Mouse (Mus musculus) bone marrow macrophage, adult 2 months (primary cell): Measurements from ENCODE around the gene Dync2h1.

Source experiments
- CTCF ChIP-seq: IDR thresholded peaks from 2 replicates; pipeline ENCODE4 v1.5.1; 2012; ENCODE audit warnings: low read depth, mild to moderate bottlenecking, low read length, moderate library complexity
- POLR2A ChIP-seq: IDR thresholded peaks from 2 replicates; pipeline ENCODE4 v1.6.1; 2012; ENCODE audit warnings: mild to moderate bottlenecking, low read depth, low read length, borderline replicate concordance

DNA sequence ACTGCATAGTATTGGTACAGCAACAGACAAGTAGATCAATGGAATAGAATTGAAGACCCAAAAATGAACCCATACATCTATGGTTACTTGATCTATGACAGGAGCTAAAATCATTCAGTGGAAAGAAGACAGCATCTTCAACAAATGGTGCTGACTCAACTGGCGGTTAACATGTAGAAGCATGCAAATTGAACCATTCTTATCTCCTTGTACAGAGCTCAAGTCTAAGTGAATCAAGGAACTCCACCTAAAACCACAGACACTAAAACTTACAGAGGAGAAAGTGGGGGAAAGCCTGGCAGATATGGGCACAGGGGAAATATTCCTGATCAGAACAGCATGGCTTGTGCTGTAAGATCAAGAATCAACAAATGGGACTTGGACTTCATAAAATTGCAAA is 270.8 kb downstream of the Dync2h1 start:
- no peak for TF ChIP-seq CTCF
- no peak for TF ChIP-seq POLR2A
